In the genomic region with DNA sequence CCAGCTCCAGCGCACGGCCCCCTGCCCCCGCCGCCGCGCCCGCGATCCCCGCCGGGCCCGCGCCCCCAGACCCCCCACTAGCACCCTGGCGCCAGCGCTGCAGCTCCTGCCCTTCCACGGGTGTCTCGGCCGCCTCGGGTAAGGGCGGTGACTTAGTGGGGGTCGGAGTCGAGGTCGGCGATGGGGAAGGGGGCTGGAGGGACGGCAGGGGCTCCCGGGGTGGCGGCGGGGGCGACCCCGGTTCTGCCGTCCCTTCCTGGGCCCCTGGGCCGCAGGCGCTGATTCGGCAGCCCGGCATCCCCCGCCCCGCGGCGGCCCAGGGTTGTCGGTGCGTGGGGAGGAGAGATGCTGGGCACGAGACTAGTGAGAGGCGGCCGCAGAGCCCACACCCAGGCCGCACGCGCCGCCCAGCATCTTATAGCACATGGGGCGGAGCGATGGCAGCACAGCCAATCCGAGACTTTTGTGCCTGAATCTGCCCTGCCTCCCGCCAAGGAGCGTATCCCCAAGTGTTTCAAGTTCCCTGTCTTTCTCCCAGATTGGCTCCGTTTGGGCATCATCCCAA, we compare ENCODE assay signal across 7 mouse cellular contexts. TPM values are rescaled to one million over a fixed set of nuclear protein-coding genes. Genes with fewer than 3 reads are reported as not detected.
DNase-seq lines count a peak whose midpoint lies in the region; ATAC-seq and TF ChIP-seq lines count a peak whose summit lies in the region.

A gene (minus strand): TSS at position 391 of the 565 bp plus-strand sequence.

- peaks cover 20% of the 10 kb centered on the region for H3K4me1 ChIP-seq in intestine, embryonic 16.5 days (ENCODE audit: control insufficient read depth, insufficient read depth, low read length)
- peaks cover 7% of the 10 kb centered on the region for H3K4me1 ChIP-seq in small intestine, adult 2 months (ENCODE audit: control insufficient read depth, insufficient read depth, insufficient read length, low read length)

- H3K27ac ChIP-seq in intestine, embryonic 16.5 days (ENCODE audit: low read length) = no peak within 1 kb of the TSS
- H3K27ac ChIP-seq in small intestine, adult 2 months (ENCODE audit: insufficient read depth, low read depth, low read length) = no peak within 1 kb of the TSS

- intact Hi-C loops in left cerebral cortex, postnatal 36 days (cut with DNase I) = no loop called here

- under 1% methylated on average over 49 of the region's 53 CpGs for WGBS in intestine, embryonic 16.5 days
- WGBS in small intestine, adult 2 months = 1% methylated on average over 41 of the region's 53 CpGs

- peak; percentile 70 for DNase-seq in adrenal gland, postnatal 25 days
- DNase-seq in embryo, embryonic 10.5 days (ENCODE audit: low spot score) = peak; percentile 93
- DNase-seq in gastrocnemius, postnatal 25 days = peak; percentile 57
- DNase-seq in left cerebral cortex, postnatal 36 days (ENCODE audit: low spot score in 2 of 2) = peak; percentile 86 to 92
- peak; percentile 83 for DNase-seq in mesoderm, embryonic 11.5 days (ENCODE audit: low read depth, low spot score)

- H3K4me3 ChIP-seq in intestine, embryonic 16.5 days (ENCODE audit: low read length) = peak within 1 kb of the TSS; percentile 65
- peak within 1 kb of the TSS; percentile 66 for H3K4me3 ChIP-seq in small intestine, adult 2 months (ENCODE audit: low read depth, low read length)

- TF ChIP-seq CTCF in small intestine, adult 2 months (IDR thresholded peaks at IDR 0.05; ENCODE audit: extremely low read depth, insufficient read length, insufficient replicate concordance, low read depth, low read length) = no peak

- H3K27me3 ChIP-seq in intestine, embryonic 16.5 days (replicated peaks; ENCODE audit: control insufficient read depth, insufficient read depth, low read length) = peaks cover 56% of the 10 kb centered on the region
- H3K27me3 ChIP-seq in small intestine, adult 2 months (ENCODE audit: control insufficient read depth, insufficient read depth, low read length) = peaks cover 24% of the 10 kb centered on the region

- no peaks in the 10 kb centered on the region for H3K9me3 ChIP-seq in intestine, embryonic 16.5 days (ENCODE audit: control insufficient read depth, low read length)

- H3K9ac ChIP-seq in intestine, embryonic 16.5 days (ENCODE audit: low read depth, low read length) = peak within 1 kb of the TSS; percentile 70

- no peaks in the 10 kb centered on the region for H3K36me3 ChIP-seq in intestine, embryonic 16.5 days (ENCODE audit: control insufficient read depth, insufficient read depth, low read length)
- H3K36me3 ChIP-seq in small intestine, adult 2 months (ENCODE audit: control insufficient read depth, insufficient read depth, low read length) = no peaks in the 10 kb centered on the region

- ATAC-seq in intestine, embryonic 16.5 days = peak; percentile 84

- TF ChIP-seq POLR2A in small intestine, adult 2 months (IDR thresholded peaks at IDR 0.05; ENCODE audit: low read depth, low read length) = no peak

- peak within 1 kb of the TSS; percentile 100 for H3K4me2 ChIP-seq in intestine, embryonic 16.5 days (ENCODE audit: low read depth, low read length)

RNA-seq across cellular contexts. Expression of the gene that starts here (rescaled TPM):
- total RNA-seq in adrenal gland, postnatal 25 days (2021) = 4.6 and 4.9 TPM in 2 replicates
- under 1 TPM; 0.77 to 0.96 TPM for total RNA-seq in gastrocnemius, postnatal 25 days (2021)
- 0.70 and 0.81 TPM in 2 replicates for polyA plus RNA-seq in intestine, embryonic 16.5 days (2015; fragmentation: Nextera tagmentation; extraction: Ambion mirVana)
- total RNA-seq in left cerebral cortex, postnatal 36 days (2021) = 100 to 1,000 TPM; 168 to 210 TPM
- 6.1 and 6.2 TPM in 2 replicates for polyA plus RNA-seq in small intestine, adult 2 months (2012; rRNA removed)

Comparison
In these comparisons a context has a peak if more than half of its experiments do, and no peak if none do; other contexts are left out.
1. RNA of the gene that starts here (total RNA-seq): 168 to 210 TPM in left cerebral cortex, postnatal 36 days; 4.6 to 4.9 TPM in adrenal gland, postnatal 25 days and 0.77 to 0.96 TPM in gastrocnemius, postnatal 25 days; every median in the first group is over 10 times any median in the second.
2. Peak in DNase-seq in gastrocnemius, postnatal 25 days; RNA of the gene not detected or under 1 TPM.
3. Peak in ATAC-seq, H3K4me3 ChIP-seq, H3K9ac ChIP-seq and H3K4me2 ChIP-seq in intestine, embryonic 16.5 days; RNA of the gene not detected or under 1 TPM.
4. Peak in every context shown above with its lines, with median percentiles within 50 percentile points of each other: DNase-seq.